Mouse (Mus musculus) embryonic facial prominence, embryonic 15.5 days (tissue): Measurements from ENCODE around the gene Tuba3a. TPM values are rescaled to one million over a fixed set of nuclear protein-coding genes. Genes with fewer than 3 reads are reported as not detected.
A peak's percentile ranks its signal among the peaks of the same experiment; 100 is the strongest.
"Not testable (repeated sequence)": the region's sequence is repeated elsewhere in the genome, so short reads cannot be mapped to it uniquely, and the experiment has no call there.

Experiments used
- ATAC-seq: fragments of 200-750 bp; cut with Nextera tagmentation; 2 replicates; pipeline ENCODE4 v1.8.0; 2017; ENCODE audit warnings: low read depth, moderate TSS enrichment; ENCODE audit not compliant: insufficient number of reproducible peaks, low FRiP score, low TSS enrichment
- H3K27ac ChIP-seq: fragments of 300-500 bp; sonication (generic); replicated peaks from 2 replicates; pipeline ENCODE4 v1.5.1; 2015; ENCODE audit warnings: mild to moderate bottlenecking, inconsistent platforms
- H3K27me3 ChIP-seq: fragments of 300-500 bp; sonication (generic); 2 replicates; pipeline ENCODE4 v1.6.1; 2015; ENCODE audit warnings: inconsistent platforms
- H3K36me3 ChIP-seq: fragments of 300-500 bp; sonication (generic); 2 replicates; pipeline ENCODE4 v1.6.1; 2015; ENCODE audit warnings: mild to moderate bottlenecking, inconsistent platforms
- H3K4me1 ChIP-seq: fragments of 300-500 bp; sonication (generic); 2 replicates; pipeline ENCODE4 v1.6.1; 2015; ENCODE audit warnings: inconsistent platforms
- H3K4me2 ChIP-seq: fragments of 300-500 bp; sonication (generic); replicated peaks from 2 replicates; pipeline ENCODE4 v1.6.1; 2015; ENCODE audit warnings: mild to moderate bottlenecking, inconsistent platforms
- H3K4me3 ChIP-seq: fragments of 300-500 bp; sonication (generic); replicated peaks from 2 replicates; pipeline ENCODE4 v1.5.1; 2015; ENCODE audit warnings: mild to moderate bottlenecking, inconsistent platforms
- H3K9ac ChIP-seq: fragments of 300-500 bp; sonication (generic); 2 replicates; pipeline ENCODE4 v1.6.1; 2015; ENCODE audit warnings: inconsistent platforms
- H3K9me3 ChIP-seq: fragments of 300-500 bp; sonication (generic); replicated peaks from 2 replicates; pipeline ENCODE4 v1.6.1; 2016; ENCODE audit warnings: inconsistent platforms
- WGBS: fragments of 180-500 bp; shearing (Covaris S2); methylation state at CpG from one replicate; pipeline ENCODE4 v1.1.7; 2015; 5-methylcytosine and 5-hydroxymethylcytosine counted together
- polyA plus RNA-seq: library from polyadenylated mRNA; unstranded; fragments of >200 nt; fragmentation: Nextera tagmentation; extraction: Ambion mirVana; gene quantifications from 2 replicates; pipeline ENCODE4 v1.2.1, GENCODE M21; 2015

The Tuba3a gene
- polyA plus RNA-seq, 1 experiment from 2014 or later: 0.24 TPM

GRCm38 (mm10) chr6:125284751-125285150 is 1.1 kb downstream of the Tuba3a start:
- Histone ChIP-seq H3K27me3 (no peaks in the 10 kb centered on the region), H3K36me3 (no peaks in the 10 kb centered on the region), H3K4me1 (peaks cover 14% of the 10 kb centered on the region; the same call in 1 of the 2 replicates), H3K9ac (no peak overlapping the region), H3K27ac (no peak overlapping the region), H3K4me2 (no peak overlapping the region), H3K9me3 (0 out of 2 replicates have a peak, but pooled peaks cover 5% of the 10 kb centered on the region), H3K4me3 (no peak overlapping the region)
- no peak for ATAC-seq
- WGBS: 85% methylated on average over 7 of the region's 7 CpGs

DNA sequence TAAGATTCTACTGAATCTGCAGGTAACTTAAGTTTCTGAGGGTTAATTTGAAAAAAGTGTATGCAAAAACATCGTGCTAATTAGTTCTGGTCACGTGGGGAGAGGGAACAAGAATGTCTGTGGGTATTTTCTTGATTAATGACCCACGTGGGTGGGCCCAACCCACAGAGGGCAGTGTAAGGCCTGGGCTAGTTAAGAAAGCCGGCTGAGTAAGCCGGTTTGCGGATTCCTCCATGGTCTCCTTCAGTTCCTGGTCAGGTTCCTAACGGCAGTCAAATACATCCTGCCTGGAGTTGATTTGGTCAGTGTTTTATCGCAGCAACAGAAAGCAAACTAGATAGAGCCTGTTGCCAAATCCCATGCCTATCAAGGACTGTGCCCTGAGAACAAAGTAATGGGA is 1.6 kb downstream of the Tuba3a start:
- Histone ChIP-seq H3K36me3 (no peaks in the 10 kb centered on the region), H3K4me1 (peaks cover 14% of the 10 kb centered on the region; the same call in 1 of the 2 replicates), H3K27me3 (no peaks in the 10 kb centered on the region), H3K9ac (no peak overlapping the region), H3K27ac (no peak overlapping the region), H3K4me2 (no peak overlapping the region), H3K4me3 (no peak overlapping the region), H3K9me3 (0 out of 2 replicates have a peak, but pooled peaks cover 5% of the 10 kb centered on the region)
- no peak for ATAC-seq
- WGBS: 49% methylated on average over 8 of the region's 8 CpGs

DNA sequence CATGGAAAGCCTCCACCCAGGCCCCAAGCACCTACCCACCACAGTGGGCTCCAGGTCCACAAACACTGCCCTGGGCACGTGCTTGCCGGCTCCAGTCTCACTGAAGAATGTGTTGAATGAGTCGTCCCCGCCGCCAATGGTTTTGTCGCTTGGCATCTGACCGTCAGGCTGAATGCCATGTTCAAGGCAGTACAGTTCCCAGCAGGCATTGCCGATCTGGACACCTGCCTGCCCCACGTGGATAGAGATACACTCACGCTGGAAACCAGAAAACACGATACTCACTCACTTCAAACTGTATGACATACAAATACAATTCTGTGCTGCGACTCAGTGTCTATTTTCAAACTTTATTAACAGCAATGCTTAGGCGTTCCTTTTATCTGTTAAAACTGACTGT is 3.1 kb downstream of the Tuba3a start:
- 90% methylated on average over 13 of the region's 13 CpGs for WGBS
- not testable (repeated sequence) for H3K27me3 ChIP-seq, ATAC-seq, H3K9me3 ChIP-seq, H3K9ac ChIP-seq, H3K4me2 ChIP-seq, H3K36me3 ChIP-seq, H3K4me3 ChIP-seq, H3K27ac ChIP-seq
- H3K4me1 ChIP-seq: peaks cover 13% of the 10 kb centered on the region; the same call in 1 of the 2 replicates

GRCm38 (mm10) chr6:125279729-125280128 is 6.1 kb downstream of the Tuba3a start:
- no peak overlapping the region for H3K4me3 ChIP-seq
- H3K9me3 ChIP-seq: 0 out of 2 replicates have a peak, but pooled peaks cover 1% of the 10 kb centered on the region
- no peak overlapping the region for H3K4me2 ChIP-seq
- no peak overlapping the region for H3K27ac ChIP-seq
- H3K36me3 ChIP-seq: no peaks in the 10 kb centered on the region
- 63% methylated on average over 8 of the region's 8 CpGs for WGBS
- H3K27me3 ChIP-seq: no peaks in the 10 kb centered on the region
- H3K4me1 ChIP-seq: no peaks in the 10 kb centered on the region
- no peak overlapping the region for H3K9ac ChIP-seq
- no peak for ATAC-seq

DNA sequence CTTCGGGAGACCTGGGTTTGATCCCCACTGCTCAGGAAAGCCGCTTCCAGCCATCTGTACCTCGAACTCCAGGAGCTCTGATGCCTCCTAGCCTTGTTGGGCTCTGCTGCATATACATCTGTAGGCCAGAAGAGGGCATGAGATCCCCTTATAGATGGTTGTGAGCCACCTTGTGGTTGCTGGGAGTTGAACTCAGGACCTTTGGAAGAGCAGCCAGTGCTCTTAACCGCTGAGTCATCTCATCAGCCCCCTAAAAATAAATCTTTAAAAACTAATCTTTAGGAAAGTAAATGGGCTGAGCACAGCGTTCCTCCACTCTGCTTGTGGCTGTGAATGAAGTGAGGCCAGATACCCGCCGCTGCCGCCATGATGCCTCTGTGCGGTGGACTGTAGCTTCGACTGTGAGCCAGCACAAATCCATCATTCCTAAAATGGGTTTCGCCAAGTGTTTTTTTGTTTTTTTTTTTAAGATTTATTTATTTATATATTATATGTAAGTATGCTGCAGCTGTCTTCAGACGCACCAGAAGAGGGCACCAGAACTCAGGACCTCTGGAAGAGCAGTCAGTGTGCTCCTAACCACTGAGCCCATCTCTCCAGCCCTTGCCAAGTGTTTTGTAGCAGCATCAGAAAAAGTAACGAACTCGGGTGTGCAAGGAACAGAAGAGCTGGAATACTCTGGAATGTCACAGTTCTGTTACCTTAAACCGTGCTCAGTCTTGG is 10.8 kb downstream of the Tuba3a start:
- ATAC-seq: no peak
- no peaks in the 10 kb centered on the region for H3K9me3 ChIP-seq
- no peak overlapping the region for H3K4me2 ChIP-seq
- peaks cover 4% of the 10 kb centered on the region for H3K4me1 ChIP-seq
- H3K27ac ChIP-seq: no peak overlapping the region
- no peak overlapping the region for H3K4me3 ChIP-seq
- H3K9ac ChIP-seq: no peak overlapping the region
- no peaks in the 10 kb centered on the region for H3K36me3 ChIP-seq
- 59% methylated on average over 15 of the region's 15 CpGs for WGBS
- H3K27me3 ChIP-seq: no peaks in the 10 kb centered on the region

- WGBS: 68% methylated on average over 10 of the region's 10 CpGs
- no peaks in the 10 kb centered on the region for H3K36me3 ChIP-seq
- H3K9ac ChIP-seq: no peak overlapping the region
- no peak for ATAC-seq
- peaks cover 4% of the 10 kb centered on the region for H3K4me1 ChIP-seq
- no peak overlapping the region for H3K27ac ChIP-seq
- no peaks in the 10 kb centered on the region for H3K27me3 ChIP-seq
- no peaks in the 10 kb centered on the region for H3K9me3 ChIP-seq
- H3K4me2 ChIP-seq: no peak overlapping the region
- H3K4me3 ChIP-seq: no peak overlapping the region
Observed at GRCm38 (mm10) chr6:125272228-125272785, 13.5 kb downstream of the Tuba3a start.

DNA sequence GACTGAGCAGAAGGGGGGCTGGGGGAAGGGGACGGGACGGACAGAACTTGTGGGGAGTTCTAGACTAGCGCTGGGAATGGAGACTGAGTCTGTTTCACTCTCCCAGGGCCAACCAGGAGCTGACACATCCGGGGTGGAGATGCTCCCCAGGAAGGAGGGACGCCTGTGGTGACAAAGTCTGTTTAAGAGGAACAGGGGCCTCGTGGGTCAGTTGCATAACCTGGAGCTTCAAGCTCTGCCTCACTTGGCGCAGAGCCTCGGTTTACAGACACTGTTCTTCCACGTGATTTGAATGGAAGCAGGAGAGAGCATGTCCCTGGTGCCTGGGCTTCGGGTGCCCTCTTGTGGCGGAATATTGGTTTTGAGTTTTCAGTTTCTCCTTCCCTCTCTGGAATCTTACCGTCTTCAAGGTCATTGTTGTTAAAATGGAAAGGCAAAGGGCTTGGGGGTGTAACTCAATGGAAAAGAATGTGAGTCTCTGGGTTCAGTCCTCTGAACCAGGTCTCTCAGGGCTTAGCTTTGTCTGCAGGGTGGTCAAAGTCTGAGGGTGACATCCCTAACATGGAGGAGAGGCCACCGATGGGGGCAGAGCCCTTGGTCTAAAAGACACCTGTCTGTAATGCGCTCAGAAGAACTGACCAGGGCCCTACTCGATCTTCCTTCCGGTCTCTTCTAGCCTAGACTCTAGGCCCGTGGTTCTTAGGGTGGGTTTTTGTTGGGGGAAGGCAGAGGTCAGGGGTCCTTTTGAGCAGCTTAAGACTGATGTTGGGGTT is 14.2 kb downstream of the Tuba3a start:
- H3K4me3 ChIP-seq: peak overlapping the region; percentile 28; the same call in 1 of the 2 replicates
- peaks cover 4% of the 10 kb centered on the region for H3K4me1 ChIP-seq
- H3K9me3 ChIP-seq: no peaks in the 10 kb centered on the region
- H3K36me3 ChIP-seq: no peaks in the 10 kb centered on the region
- 14% methylated on average over 17 of the region's 17 CpGs for WGBS
- H3K27me3 ChIP-seq: no peaks in the 10 kb centered on the region
- H3K27ac ChIP-seq: peak overlapping the region; percentile 40; the same call in 1 of the 2 replicates
- peak; percentile 85 for ATAC-seq
- no peak overlapping the region for H3K9ac ChIP-seq
- H3K4me2 ChIP-seq: peak overlapping the region; percentile 55

- 30% methylated on average over 6 of the region's 6 CpGs for WGBS
Observed at GRCm38 (mm10) chr6:125268799-125269198, 17.0 kb downstream of the Tuba3a start.

DNA sequence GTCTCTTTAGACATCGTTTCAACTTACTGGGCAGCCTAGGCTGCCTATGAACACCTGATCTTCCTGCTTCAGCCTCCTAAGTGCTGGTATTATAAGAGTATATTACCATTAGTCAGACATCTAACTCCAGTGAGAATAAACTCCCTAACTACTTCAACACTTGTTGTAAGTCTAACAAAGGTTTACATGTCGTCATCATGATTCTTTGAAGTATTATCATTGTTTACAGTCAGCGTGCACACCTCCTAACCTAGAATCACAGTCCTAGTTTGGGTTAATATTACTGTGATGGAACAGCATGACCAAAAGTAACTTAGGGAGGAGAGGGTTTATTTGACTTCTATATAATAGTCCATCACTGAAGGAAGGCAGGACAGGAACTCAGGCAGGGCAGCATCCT is 18.4 kb downstream of the Tuba3a start:
- Histone ChIP-seq H3K4me1 (peaks cover 4% of the 10 kb centered on the region), H3K36me3 (no peaks in the 10 kb centered on the region), H3K4me2 (no peak overlapping the region), H3K27ac (no peak overlapping the region), H3K27me3 (no peaks in the 10 kb centered on the region), H3K9ac (no peak overlapping the region), H3K4me3 (no peak overlapping the region), H3K9me3 (no peaks in the 10 kb centered on the region)
- WGBS: 81% methylated on average over 3 of the region's 3 CpGs
- no peak for ATAC-seq

More at GRCm38 (mm10) chr6:125268799-125269198, 17.0 kb downstream of the Tuba3a start:
- Histone ChIP-seq H3K9ac (no peak overlapping the region), H3K4me3 (no peak overlapping the region), H3K4me2 (no peak overlapping the region), H3K36me3 (no peaks in the 10 kb centered on the region), H3K27me3 (no peaks in the 10 kb centered on the region), H3K27ac (no peak overlapping the region), H3K9me3 (no peaks in the 10 kb centered on the region), H3K4me1 (peaks cover 4% of the 10 kb centered on the region)
- ATAC-seq: no peak

DNA sequence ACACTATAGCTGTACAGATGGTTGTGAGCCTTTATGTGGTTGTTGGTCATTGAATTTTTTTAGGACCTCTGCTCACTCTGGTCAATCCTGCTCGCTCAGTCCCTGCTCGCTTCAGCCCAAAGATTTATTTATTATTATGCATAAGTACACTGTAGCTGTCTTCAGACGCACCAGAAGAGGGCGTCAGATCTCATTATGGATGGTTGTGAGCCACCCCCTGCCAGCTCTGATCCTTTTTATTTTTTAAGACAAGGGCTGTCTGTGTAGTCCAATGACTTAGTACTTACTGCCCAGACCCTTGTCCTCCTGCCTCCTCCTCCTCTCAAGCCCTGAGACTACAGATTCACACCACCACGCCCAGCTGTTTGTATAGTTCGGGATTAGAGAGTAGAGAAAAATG is 19.2 kb downstream of the Tuba3a start:
- H3K9me3 ChIP-seq, H3K9ac ChIP-seq, ATAC-seq, H3K36me3 ChIP-seq, H3K4me3 ChIP-seq, H3K27ac ChIP-seq, H3K4me2 ChIP-seq, H3K27me3 ChIP-seq, H3K4me1 ChIP-seq: not testable (repeated sequence)
- WGBS: 65% methylated on average over 6 of the region's 6 CpGs

DNA sequence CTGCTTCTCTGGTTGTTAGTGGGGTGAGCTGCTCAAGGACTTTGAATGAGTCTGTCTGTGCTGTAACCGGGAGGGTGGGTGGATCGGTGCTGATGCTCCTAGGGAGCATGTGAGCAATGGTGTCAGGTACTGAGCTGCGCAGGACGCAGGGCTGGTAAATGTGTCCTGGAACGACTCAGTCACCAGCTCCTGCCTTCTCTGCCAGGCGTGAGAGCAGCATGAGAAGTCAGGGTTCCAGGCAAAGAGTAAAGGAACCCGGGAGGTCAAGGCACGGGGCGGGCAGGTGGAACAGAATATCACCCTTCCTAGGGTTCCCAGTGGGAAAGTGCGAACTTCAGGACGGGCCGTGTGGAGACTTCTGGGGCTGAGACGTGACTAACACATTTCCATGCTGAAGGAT is 19.8 kb downstream of the Tuba3a start:
- 79% methylated on average over 13 of the region's 13 CpGs for WGBS

More for the DNA sequence above, 19.8 kb downstream of the Tuba3a start:
- Histone ChIP-seq H3K27ac (no peak overlapping the region), H3K4me3 (no peak overlapping the region), H3K9ac (no peak overlapping the region), H3K4me2 (no peak overlapping the region), H3K9me3 (no peaks in the 10 kb centered on the region), H3K36me3 (no peaks in the 10 kb centered on the region), H3K27me3 (no peaks in the 10 kb centered on the region), H3K4me1 (peaks cover under 1% of the 10 kb centered on the region; the same call in 1 of the 2 replicates)
- no peak for ATAC-seq
